Mouse (Mus musculus): ENCODE results near the gene Ercc6l2.

Gene Ercc6l2

GRCm38 (mm10) chr13:63814746-63815681 lies at the start of gene Ercc6l2:
Gene Ercc6l2 (plus strand): TSS chr13:63815240.
- peak; percentile 98 for DNase-seq (ENCODE audit: extremely low spot score, low read depth, low spot score)

GRCm38 (mm10) chr13:63766065-63766464 lies 49.0 kb upstream of the Ercc6l2 start:
- DNase-seq (ENCODE audit: extremely low spot score, low read depth, low spot score), result no peak

GRCm38 (mm10) chr13:63771009-63771408 lies 44.0 kb upstream of the Ercc6l2 start:
- no peak for DNase-seq (ENCODE audit: extremely low spot score, low read depth, low spot score)

- no peak for DNase-seq (ENCODE audit: extremely low spot score, low read depth, low spot score)
Observed at GRCm38 (mm10) chr13:63778925-63779324, 36.1 kb upstream of the Ercc6l2 start.

GRCm38 (mm10) chr13:63779376-63780291 lies 35.4 kb upstream of the Ercc6l2 start:
- DNase-seq (ENCODE audit: extremely low spot score, low read depth, low spot score), result no peak

GRCm38 (mm10) chr13:63792234-63792831 lies 22.7 kb upstream of the Ercc6l2 start:
- DNase-seq (ENCODE audit: extremely low spot score, low read depth, low spot score), result no peak

- no peak for DNase-seq (ENCODE audit: extremely low spot score, low read depth, low spot score)
Observed at GRCm38 (mm10) chr13:63793345-63794308, 21.4 kb upstream of the Ercc6l2 start.

- no peak for DNase-seq (ENCODE audit: extremely low spot score, low read depth, low spot score)
Observed at GRCm38 (mm10) chr13:63798677-63799076, 16.4 kb upstream of the Ercc6l2 start.

GRCm38 (mm10) chr13:63799940-63800339 lies 15.1 kb upstream of the Ercc6l2 start:
- no peak for DNase-seq (ENCODE audit: extremely low spot score, low read depth, low spot score)

GRCm38 (mm10) chr13:63801289-63801688 lies 13.8 kb upstream of the Ercc6l2 start:
- no peak for DNase-seq (ENCODE audit: extremely low spot score, low read depth, low spot score)

GRCm38 (mm10) chr13:63807233-63807632 lies 7.8 kb upstream of the Ercc6l2 start:
- no peak for DNase-seq (ENCODE audit: extremely low spot score, low read depth, low spot score)

GRCm38 (mm10) chr13:63807979-63808378 lies 7.1 kb upstream of the Ercc6l2 start:
- DNase-seq (ENCODE audit: extremely low spot score, low read depth, low spot score), result no peak

GRCm38 (mm10) chr13:63811477-63811876 lies 3.6 kb upstream of the Ercc6l2 start:
- no peak for DNase-seq (ENCODE audit: extremely low spot score, low read depth, low spot score)

GRCm38 (mm10) chr13:63815931-63816330 lies 891 bp downstream of the Ercc6l2 start:
- no peak for DNase-seq (ENCODE audit: extremely low spot score, low read depth, low spot score)

GRCm38 (mm10) chr13:63845758-63846157 lies 30.7 kb downstream of the Ercc6l2 start:
- no peak for DNase-seq (ENCODE audit: extremely low spot score, low read depth, low spot score)

GRCm38 (mm10) chr13:63850308-63851011 lies 35.4 kb downstream of the Ercc6l2 start:
- no peak for DNase-seq (ENCODE audit: extremely low spot score, low read depth, low spot score)

GRCm38 (mm10) chr13:63872585-63873282 lies 57.7 kb downstream of the Ercc6l2 start:
- no peak for DNase-seq (ENCODE audit: extremely low spot score, low read depth, low spot score)

- no peak for DNase-seq (ENCODE audit: extremely low spot score, low read depth, low spot score)
Observed at GRCm38 (mm10) chr13:63877138-63877537, 62.1 kb downstream of the Ercc6l2 start.

Data from hindlimb bud, embryonic 11.5 days (tissue).